Mouse (Mus musculus) midbrain, embryonic 13.5 days (tissue): ENCODE data around the gene Grin2c. TPM values are rescaled to one million over a fixed set of nuclear protein-coding genes. Genes with fewer than 3 reads are reported as not detected.

Source experiments
- ATAC-seq: fragments of 200-750 bp; cut with Nextera tagmentation; 2 replicates; pipeline ENCODE4 v1.8.0; 2017; ENCODE audit warnings: mild to moderate bottlenecking, moderate TSS enrichment, moderate library complexity
- H3K27ac ChIP-seq: fragments of 300-500 bp; sonication (generic); 2 replicates; pipeline ENCODE4 v1.5.1; 2015; ENCODE audit warnings: inconsistent platforms, mild to moderate bottlenecking, moderate library complexity
- H3K27me3 ChIP-seq: fragments of 300-500 bp; sonication (generic); 2 replicates; pipeline ENCODE4 v1.6.1; 2015; ENCODE audit warnings: mild to moderate bottlenecking, inconsistent platforms
- H3K36me3 ChIP-seq: fragments of 300-500 bp; sonication (generic); 2 replicates; pipeline ENCODE4 v1.6.1; 2015; ENCODE audit warnings: mild to moderate bottlenecking, inconsistent platforms
- H3K4me1 ChIP-seq: fragments of 300-500 bp; sonication (generic); replicated peaks from 2 replicates; pipeline ENCODE4 v1.6.1; 2015; ENCODE audit warnings: inconsistent platforms
- H3K4me2 ChIP-seq: fragments of 300-500 bp; sonication (generic); replicated peaks from 2 replicates; pipeline ENCODE4 v1.6.1; 2015; ENCODE audit warnings: moderate library complexity, mild to moderate bottlenecking, inconsistent platforms
- H3K4me3 ChIP-seq: fragments of 300-500 bp; sonication (generic); replicated peaks from 2 replicates; pipeline ENCODE4 v1.5.1; 2015; ENCODE audit warnings: mild to moderate bottlenecking, inconsistent platforms
- H3K9ac ChIP-seq: fragments of 300-500 bp; sonication (generic); replicated peaks from 2 replicates; pipeline ENCODE4 v1.6.1; 2015; ENCODE audit warnings: mild to moderate bottlenecking, inconsistent platforms
- H3K9me3 ChIP-seq: fragments of 300-500 bp; sonication (generic); 2 replicates; pipeline ENCODE4 v1.6.1; 2016; ENCODE audit warnings: mild to moderate bottlenecking, inconsistent platforms
- WGBS: fragments of 180-500 bp; shearing (Covaris S2); methylation state at CpG from one replicate; pipeline ENCODE4 v1.1.7; 2015; 5-methylcytosine and 5-hydroxymethylcytosine counted together
- polyA plus RNA-seq: library from polyadenylated mRNA; unstranded; fragments of >200 nt; fragmentation: Nextera tagmentation; extraction: Ambion mirVana; gene quantifications from 2 replicates; pipeline ENCODE4 v1.2.1, GENCODE M21; 2015

Grin2c gene
- 0.06 and 0.12 TPM in 2 replicates for polyA plus RNA-seq

DNA sequence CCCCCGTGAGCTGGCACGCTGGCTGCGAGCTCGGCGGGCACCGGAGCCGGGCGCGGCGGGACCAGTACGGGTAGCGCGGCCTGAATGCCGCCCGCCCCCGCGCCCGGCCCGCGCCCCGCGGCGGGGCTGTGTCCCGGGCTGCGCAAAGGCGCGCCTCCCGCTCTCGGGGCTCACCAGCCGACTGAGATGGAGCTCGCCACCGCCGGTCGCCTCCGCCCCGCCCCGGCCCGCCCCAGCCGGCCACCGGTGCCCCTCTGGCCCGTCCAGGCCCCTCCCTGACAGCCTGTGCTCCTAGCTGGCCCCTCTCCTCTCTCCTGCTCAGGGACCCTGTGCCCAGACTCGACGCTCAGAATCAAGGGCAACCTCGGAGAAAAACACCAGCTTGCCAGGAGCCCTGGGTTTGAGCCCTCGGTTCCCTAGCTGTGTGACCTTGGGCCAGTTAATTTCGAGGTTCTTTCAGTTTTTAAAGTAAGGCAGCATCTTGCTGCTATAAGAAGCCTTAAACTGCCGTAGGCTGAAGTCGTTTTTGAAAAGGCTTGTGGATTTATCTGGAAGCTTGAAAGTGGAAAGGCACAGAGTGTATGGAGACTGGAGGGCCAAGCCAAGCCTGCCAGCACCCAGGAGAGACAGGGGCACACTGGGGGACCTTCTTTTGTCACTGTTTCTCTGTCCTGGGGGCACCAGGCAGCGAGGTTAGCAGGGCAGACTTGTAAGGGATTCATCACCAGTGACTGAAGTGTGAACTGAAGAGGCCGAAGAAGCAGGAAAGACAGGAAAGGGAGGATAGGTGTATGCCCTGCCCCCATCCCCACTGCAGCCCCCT, at the start of gene Grin2c:
Gene Grin2c (minus strand): TSS at position 183 of the 823 bp plus-strand sequence.
- 6% methylated on average over 45 of the region's 50 CpGs for WGBS
- H3K9ac ChIP-seq, result 0 out of 2 replicates have a peak within 1 kb of the TSS, but pooled peaks have one; percentile 19
- H3K9me3 ChIP-seq, result no peaks in the 10 kb centered on the region
- peaks cover 30% of the 10 kb centered on the region for H3K4me1 ChIP-seq
- peak within 1 kb of the TSS; percentile 54 for H3K4me2 ChIP-seq
- peaks cover 29% of the 10 kb centered on the region for H3K36me3 ChIP-seq
- ATAC-seq, result no peak
- peaks cover 74% of the 10 kb centered on the region for H3K27me3 ChIP-seq
- no peak within 1 kb of the TSS for H3K27ac ChIP-seq
- H3K4me3 ChIP-seq, result peak within 1 kb of the TSS; percentile 32

DNA sequence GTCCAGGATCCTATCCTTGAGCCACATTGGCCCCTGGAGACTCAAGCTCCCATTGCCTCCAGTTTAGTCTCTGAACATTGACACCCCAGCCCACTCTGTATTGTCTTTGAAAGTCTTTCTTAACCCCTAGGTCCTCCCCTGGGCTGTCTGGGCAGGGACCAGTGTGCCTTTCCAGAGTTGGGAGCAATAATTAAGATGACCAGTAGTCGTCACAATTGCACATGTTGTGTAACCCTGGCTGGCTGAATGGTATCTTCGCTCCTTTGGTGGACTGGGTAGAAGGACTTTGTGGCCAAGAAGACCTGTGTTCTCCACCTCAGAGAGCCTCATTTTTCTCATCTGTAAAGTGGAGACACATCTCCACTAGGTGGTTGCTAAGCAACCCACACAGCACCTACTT, 47.2 kb upstream of the Grin2c start:
- H3K9me3 ChIP-seq, result no peaks in the 10 kb centered on the region
- H3K4me3 ChIP-seq, result no peak overlapping the region
- peaks cover 71% of the 10 kb centered on the region for H3K27me3 ChIP-seq
- H3K27ac ChIP-seq, result no peak overlapping the region
- H3K4me1 ChIP-seq, result peaks cover 12% of the 10 kb centered on the region
- H3K36me3 ChIP-seq, result no peaks in the 10 kb centered on the region
- no peak overlapping the region for H3K9ac ChIP-seq
- no peak for ATAC-seq
- H3K4me2 ChIP-seq, result no peak overlapping the region
- 45% methylated on average over 2 of the region's 2 CpGs for WGBS

DNA sequence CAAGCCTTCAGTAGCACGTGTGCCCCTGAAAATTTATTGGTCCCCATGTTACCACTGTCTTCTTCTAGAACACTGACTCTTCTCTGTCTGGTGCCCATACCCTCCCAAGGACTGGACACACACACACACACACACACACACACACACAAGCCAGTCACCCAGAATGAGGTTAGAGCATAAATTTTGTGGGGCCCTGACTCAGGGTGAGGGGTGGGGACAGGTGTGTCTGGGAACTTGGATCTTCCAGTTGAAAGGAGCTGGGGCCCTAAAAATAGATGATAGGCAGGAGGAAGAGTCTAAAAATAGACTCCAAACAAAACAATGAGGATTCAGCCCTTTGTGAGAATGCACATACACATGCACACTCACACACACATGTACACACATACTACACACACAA, 41.7 kb upstream of the Grin2c start:
- 72% methylated on average over 1 of the region's 1 CpGs for WGBS
- no peak for ATAC-seq
- Histone ChIP-seq H3K36me3 (no peaks in the 10 kb centered on the region), H3K27ac (no peak overlapping the region), H3K9me3 (no peaks in the 10 kb centered on the region), H3K27me3 (peaks cover 24% of the 10 kb centered on the region), H3K4me1 (0 out of 2 replicates have a peak, but pooled peaks cover 6% of the 10 kb centered on the region), H3K4me2 (no peak overlapping the region), H3K9ac (no peak overlapping the region), H3K4me3 (no peak overlapping the region)

DNA sequence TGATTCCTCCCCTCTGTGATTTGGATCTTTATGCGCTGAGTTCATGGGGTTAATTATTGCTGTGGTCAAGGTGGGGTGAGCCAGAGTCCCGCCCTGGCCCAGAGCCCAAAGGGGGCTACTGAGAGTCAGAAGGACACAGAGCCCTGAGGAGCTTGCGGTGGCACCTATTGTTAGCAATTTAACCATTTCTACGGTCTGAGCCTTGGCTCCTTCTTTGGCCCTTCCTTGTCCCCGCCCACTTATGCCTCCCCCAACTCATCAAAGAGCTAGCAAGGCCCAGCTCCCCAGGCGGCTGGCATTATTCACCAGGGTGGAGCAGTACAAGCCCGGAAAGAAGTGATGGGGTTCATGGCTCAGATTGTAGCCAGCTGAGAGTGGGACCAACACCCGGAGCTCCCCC, 39.8 kb upstream of the Grin2c start, which contains the start of gene Otop2:
Gene Otop2 (plus strand): TSS at position 301 of the 400 bp plus-strand sequence.
- H3K9ac ChIP-seq, result no peak within 1 kb of the TSS

GRCm38 (mm10) chr11:115303167-115303566, 36.1 kb upstream of the Grin2c start:
- 0 out of 2 replicates have a peak, but pooled peaks cover 6% of the 10 kb centered on the region for H3K4me1 ChIP-seq
- ATAC-seq, result no peak
- H3K9ac ChIP-seq, result no peak overlapping the region
- 80% methylated on average over 8 of the region's 8 CpGs for WGBS
- 0 out of 2 replicates have a peak, but pooled peaks cover 7% of the 10 kb centered on the region for H3K27me3 ChIP-seq
- H3K4me3 ChIP-seq, result no peak overlapping the region
- H3K36me3 ChIP-seq, result no peaks in the 10 kb centered on the region
- no peak overlapping the region for H3K4me2 ChIP-seq
- no peak overlapping the region for H3K27ac ChIP-seq
- no peaks in the 10 kb centered on the region for H3K9me3 ChIP-seq

More for the DNA sequence above, 39.8 kb upstream of the Grin2c start, which contains the start of gene Otop2:
- H3K27me3 ChIP-seq, result 0 out of 2 replicates have a peak, but pooled peaks cover 7% of the 10 kb centered on the region
- H3K9me3 ChIP-seq, result no peaks in the 10 kb centered on the region
- WGBS, result 15% methylated on average over 8 of the region's 8 CpGs
- H3K27ac ChIP-seq, result no peak within 1 kb of the TSS
- no peaks in the 10 kb centered on the region for H3K36me3 ChIP-seq
- no peak for ATAC-seq
- 0 out of 2 replicates have a peak, but pooled peaks cover 6% of the 10 kb centered on the region for H3K4me1 ChIP-seq
- no peak within 1 kb of the TSS for H3K4me2 ChIP-seq
- no peak within 1 kb of the TSS for H3K4me3 ChIP-seq

- H3K9ac ChIP-seq, result no peak overlapping the region
- H3K4me1 ChIP-seq, result peaks cover 11% of the 10 kb centered on the region
- peaks cover 13% of the 10 kb centered on the region; the same call in 1 of the 2 replicates for H3K27me3 ChIP-seq
- H3K36me3 ChIP-seq, result no peaks in the 10 kb centered on the region
- WGBS, result 87% methylated on average over 2 of the region's 2 CpGs
- H3K4me2 ChIP-seq, result no peak overlapping the region
- no peaks in the 10 kb centered on the region for H3K9me3 ChIP-seq
- ATAC-seq, result no peak
- no peak overlapping the region for H3K4me3 ChIP-seq
- H3K27ac ChIP-seq, result no peak overlapping the region
Observed at GRCm38 (mm10) chr11:115301351-115301750, 34.3 kb upstream of the Grin2c start.

DNA sequence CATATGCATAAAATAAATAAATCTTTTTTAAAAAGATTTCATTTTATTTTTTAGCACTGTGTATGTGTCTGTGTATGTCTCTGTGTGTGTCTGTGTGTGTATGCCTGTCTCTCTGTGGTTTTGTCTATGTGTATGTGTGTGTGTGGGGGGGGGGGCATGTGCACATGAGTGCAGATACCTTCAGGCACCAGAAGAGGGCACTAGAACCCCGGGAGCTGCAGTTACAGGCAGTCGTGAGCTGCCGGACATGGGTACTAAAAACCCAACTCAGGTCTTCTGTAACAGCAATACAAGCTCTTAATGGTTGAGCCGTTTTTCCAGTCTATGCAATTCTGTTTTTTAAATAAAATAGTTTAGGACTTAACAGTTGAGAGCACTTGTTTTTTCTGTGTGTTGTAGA, 33.7 kb upstream of the Grin2c start:
- Histone ChIP-seq H3K4me2 (no peak overlapping the region), H3K9ac (no peak overlapping the region), H3K27ac (no peak overlapping the region), H3K36me3 (no peaks in the 10 kb centered on the region), H3K9me3 (no peaks in the 10 kb centered on the region), H3K4me3 (no peak overlapping the region), H3K4me1 (peaks cover 11% of the 10 kb centered on the region), H3K27me3 (peaks cover 17% of the 10 kb centered on the region; the same call in 1 of the 2 replicates)
- ATAC-seq, result no peak
- WGBS, result 83% methylated on average over 4 of the region's 4 CpGs

DNA sequence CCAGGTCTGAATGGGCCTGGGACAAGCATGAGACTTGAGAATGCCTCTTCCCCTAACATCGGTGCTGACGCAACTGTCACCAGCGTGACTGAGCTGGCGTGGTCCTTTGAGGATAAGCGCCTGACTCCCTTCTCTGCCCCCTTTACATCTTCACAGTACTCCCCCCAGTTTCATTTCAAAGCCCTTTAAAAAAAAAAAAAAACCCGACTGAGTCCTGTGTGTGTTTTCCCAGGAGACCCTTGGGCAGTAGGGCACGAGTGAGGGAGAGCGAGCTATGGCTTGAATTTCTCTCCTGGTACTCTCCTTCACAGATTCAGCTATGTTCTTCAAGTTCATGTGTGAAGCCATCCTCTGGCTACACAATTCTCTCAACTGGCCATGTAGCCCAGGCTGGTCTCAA, 31.1 kb upstream of the Grin2c start:
- Histone ChIP-seq H3K4me3 (no peak overlapping the region), H3K9ac (no peak overlapping the region), H3K4me2 (0 out of 2 replicates have a peak overlapping the region, but pooled peaks have one; percentile 85), H3K9me3 (no peaks in the 10 kb centered on the region), H3K27me3 (peaks cover 17% of the 10 kb centered on the region; the same call in 1 of the 2 replicates), H3K36me3 (no peaks in the 10 kb centered on the region), H3K4me1 (peaks cover 11% of the 10 kb centered on the region), H3K27ac (no peak overlapping the region)
- WGBS, result 63% methylated on average over 8 of the region's 8 CpGs
- no peak for ATAC-seq

DNA sequence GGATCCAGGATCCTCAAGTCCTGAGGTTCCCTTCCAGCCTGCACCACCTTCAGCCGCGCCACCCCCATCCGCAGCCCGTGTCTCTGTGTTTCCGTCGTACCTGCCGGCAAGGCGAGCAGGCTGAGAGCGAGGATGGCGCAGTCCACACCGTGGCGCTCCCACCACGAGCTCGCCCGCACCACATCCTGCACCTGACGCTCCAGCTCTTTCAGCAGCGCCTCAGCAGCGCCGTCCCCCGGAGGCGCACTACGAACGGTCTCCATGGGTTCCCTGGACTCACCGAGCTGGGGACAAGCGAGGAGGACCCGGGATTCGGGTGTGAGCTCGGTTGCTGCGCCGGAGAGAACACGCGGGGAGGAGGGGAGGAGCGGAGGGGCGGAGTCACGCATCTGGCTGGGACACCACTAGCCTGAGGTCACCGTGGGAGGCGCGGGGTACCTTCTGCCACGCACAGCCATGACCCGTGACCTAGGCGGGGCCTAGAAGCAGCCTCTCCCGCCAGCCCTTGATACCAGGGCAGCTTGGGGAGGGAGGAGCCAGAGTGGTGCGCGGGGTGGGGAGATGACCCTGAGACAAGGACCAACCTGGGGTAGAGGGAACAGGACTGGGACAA, 30.3 kb upstream of the Grin2c start, which contains the start of gene Fads6:
Gene Fads6 (minus strand): TSS at position 450 of the 613 bp plus-strand sequence.
- no peaks in the 10 kb centered on the region for H3K9me3 ChIP-seq
- peak; percentile 87 for ATAC-seq
- peak within 1 kb of the TSS; percentile 85 for H3K4me2 ChIP-seq
- WGBS, result under 1% methylated on average over 43 of the region's 44 CpGs
- H3K27ac ChIP-seq, result no peak within 1 kb of the TSS
- H3K9ac ChIP-seq, result peak within 1 kb of the TSS; percentile 70
- peak within 1 kb of the TSS; percentile 54 for H3K4me3 ChIP-seq
- no peaks in the 10 kb centered on the region for H3K36me3 ChIP-seq
- H3K4me1 ChIP-seq, result peaks cover 11% of the 10 kb centered on the region
- peaks cover 17% of the 10 kb centered on the region; the same call in 1 of the 2 replicates for H3K27me3 ChIP-seq

GRCm38 (mm10) chr11:115296471-115297210, 29.6 kb upstream of the Grin2c start:
- Histone ChIP-seq H3K9me3 (no peaks in the 10 kb centered on the region), H3K27me3 (peaks cover 17% of the 10 kb centered on the region; the same call in 1 of the 2 replicates), H3K27ac (no peak overlapping the region), H3K36me3 (no peaks in the 10 kb centered on the region), H3K4me3 (peak overlapping the region; percentile 54), H3K9ac (peak overlapping the region; percentile 70), H3K4me1 (peaks cover 11% of the 10 kb centered on the region), H3K4me2 (peak overlapping the region; percentile 85)
- 54% methylated on average over 21 of the region's 21 CpGs for whole genome bisulfite sequencing
- ATAC-seq, result no peak

DNA sequence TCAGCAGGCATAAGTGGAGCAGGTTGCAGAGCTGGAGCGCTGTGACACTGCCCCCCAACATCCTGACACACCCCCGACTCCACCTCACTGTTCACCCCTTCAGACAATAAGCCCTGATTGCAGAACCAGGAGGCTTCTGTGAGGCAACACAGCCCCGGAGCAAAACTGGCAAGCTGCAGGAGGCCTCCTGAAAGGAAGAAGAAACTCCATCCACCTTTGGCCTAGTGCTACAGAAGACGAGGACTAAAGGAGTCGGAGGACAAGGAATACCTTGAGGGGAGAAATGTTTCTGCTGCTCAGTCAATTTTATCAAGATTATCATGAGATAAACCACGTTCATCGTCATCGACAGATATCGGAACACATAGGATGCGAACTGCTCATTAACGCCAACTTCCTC, 28.9 kb upstream of the Grin2c start:
- ATAC-seq, result no peak
- no peak overlapping the region for H3K4me2 ChIP-seq
- H3K9ac ChIP-seq, result no peak overlapping the region
- no peaks in the 10 kb centered on the region for H3K9me3 ChIP-seq
- H3K4me1 ChIP-seq, result peaks cover 11% of the 10 kb centered on the region
- H3K27ac ChIP-seq, result no peak overlapping the region
- 91% methylated on average over 11 of the region's 11 CpGs for WGBS
- H3K27me3 ChIP-seq, result peaks cover 17% of the 10 kb centered on the region; the same call in 1 of the 2 replicates
- no peaks in the 10 kb centered on the region for H3K36me3 ChIP-seq
- no peak overlapping the region for H3K4me3 ChIP-seq
